Mouse (Mus musculus): Measurements from ENCODE around the gene 4930572O03Rik.
"Not testable (repeated sequence)": the region's sequence is repeated elsewhere in the genome, so short reads cannot be mapped to it uniquely, and the experiment has no call there.

DNA sequence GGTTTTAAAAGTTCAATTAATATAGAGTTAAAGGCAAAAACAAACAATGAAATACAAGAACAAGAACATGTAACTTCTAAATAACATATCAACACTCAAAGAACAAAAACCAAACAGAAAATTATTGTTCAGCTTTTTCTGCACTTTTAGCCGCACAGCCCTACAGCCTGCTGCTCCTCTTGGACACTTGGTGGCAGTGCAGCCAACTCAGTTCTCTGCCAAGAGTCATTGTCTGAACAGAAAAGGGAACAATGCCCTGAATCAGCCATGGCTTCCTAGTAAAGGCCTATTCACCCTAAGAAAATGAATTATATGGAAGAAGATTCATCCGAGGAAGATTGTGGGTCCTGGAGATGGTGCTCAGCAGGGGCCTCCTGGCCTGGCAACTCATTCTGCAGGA lies 4.5 kb downstream of the 4930572O03Rik start:
- TF ChIP-seq CTCF (IDR thresholded peaks at IDR 0.05; ENCODE audit: borderline replicate concordance, insufficient read depth, low read length); POLR2A (IDR thresholded peaks at IDR 0.05; ENCODE audit: low read depth, low read length): not testable (repeated sequence)

Measured in embryonic fibroblast, embryonic 13.5 days (primary cell).